Mouse (Mus musculus) myocyte (in vitro differentiated cells): ENCODE data around the gene Zfp423. TPM values are rescaled to one million over a fixed set of nuclear protein-coding genes. Genes with fewer than 3 reads are reported as not detected.
A peak's percentile ranks its signal among the peaks of the same experiment; 100 is the strongest.

Experiments
- H3K27me3 ChIP-seq: one replicate; pipeline ENCODE4 v1.6.1; 2011; ENCODE audit not compliant: control insufficient read depth, insufficient read depth, insufficient read length
- H3K36me3 ChIP-seq: one replicate; pipeline ENCODE4 v1.6.1; 2011; ENCODE audit not compliant: control insufficient read depth, insufficient read depth
- H3K4me2 ChIP-seq: one replicate; pipeline ENCODE4 v1.6.1; 2011; ENCODE audit warnings: low read depth, control low read depth
- H3K4me3 ChIP-seq: one replicate; pipeline ENCODE4 v1.5.1; 2011; ENCODE audit warnings: mild to moderate bottlenecking, control low read depth, moderate library complexity
- H3K79me2 ChIP-seq: one replicate; pipeline ENCODE4 v1.6.1; 2011; ENCODE audit not compliant: control insufficient read depth, insufficient read depth
- H3ac ChIP-seq: one replicate; pipeline ENCODE4 v1.6.1; 2011; ENCODE audit not compliant: control insufficient read depth, insufficient read length
- CEBPB ChIP-seq: IDR thresholded peaks from 2 replicates; pipeline ENCODE4 v1.6.1; 2011; ENCODE audit warnings: mild to moderate bottlenecking, moderate library complexity; ENCODE audit not compliant: poor library complexity, insufficient read depth, severe bottlenecking
- E2F4 ChIP-seq: IDR thresholded peaks from one replicate; pipeline ENCODE4 v1.6.1; 2011; ENCODE audit warnings: mild to moderate bottlenecking, control low read depth, moderate library complexity; ENCODE audit not compliant: insufficient read depth
- MAX ChIP-seq: IDR thresholded peaks from one replicate; pipeline ENCODE4 v1.6.1; 2011; ENCODE audit warnings: low read depth, mild to moderate bottlenecking, control low read depth
- MYOD1 ChIP-seq, 3 experiments: IDR thresholded peaks; one replicate each; pipeline ENCODE4 v1.6.1; 2011; ENCODE audit warnings: control low read depth in 2 of 3, low read depth in 2 of 3, mild to moderate bottlenecking in 2 of 3, moderate library complexity in 1 of 3; ENCODE audit not compliant: insufficient read length in 2 of 3, control insufficient read depth in 1 of 3
- MYOG ChIP-seq, 3 experiments: IDR thresholded peaks; one replicate each; pipeline ENCODE4 v1.6.1; 2011; ENCODE audit warnings: control low read depth in 2 of 3, low read depth in 2 of 3, mild to moderate bottlenecking in 2 of 3; ENCODE audit not compliant: insufficient read length in 2 of 3, control insufficient read depth in 1 of 3, insufficient read depth in 1 of 3
- POLR2A ChIP-seq: IDR thresholded peaks from one replicate; pipeline ENCODE4 v1.6.1; 2011; ENCODE audit warnings: low read depth, mild to moderate bottlenecking, control low read depth, moderate library complexity; ENCODE audit not compliant: insufficient read length
- POLR2AphosphoS2 ChIP-seq: IDR thresholded peaks from one replicate; pipeline ENCODE4 v1.6.1; 2011; ENCODE audit warnings: low read depth, control low read depth; ENCODE audit not compliant: insufficient read length
- REST ChIP-seq: IDR thresholded peaks from one replicate; pipeline ENCODE4 v1.6.1; 2011; ENCODE audit warnings: mild to moderate bottlenecking, control low read depth, moderate library complexity; ENCODE audit not compliant: insufficient read depth, insufficient read length
- SRF ChIP-seq: IDR thresholded peaks from one replicate; pipeline ENCODE4 v1.6.1; 2011; ENCODE audit warnings: low read depth; ENCODE audit not compliant: control insufficient read depth, insufficient read length
- TCF12 ChIP-seq: IDR thresholded peaks from one replicate; pipeline ENCODE4 v1.6.1; 2011; ENCODE audit warnings: mild to moderate bottlenecking, control low read depth; ENCODE audit not compliant: poor library complexity, insufficient read depth, severe bottlenecking
- TCF3 ChIP-seq: IDR thresholded peaks from one replicate; pipeline ENCODE4 v1.6.1; 2011; ENCODE audit warnings: low read depth, control low read depth; ENCODE audit not compliant: insufficient read length
- USF1 ChIP-seq: IDR thresholded peaks from one replicate; pipeline ENCODE4 v1.6.1; 2011; ENCODE audit warnings: low read depth, mild to moderate bottlenecking, control low read depth, moderate library complexity
- polyA plus RNA-seq: library from polyadenylated mRNA; unstranded; fragments of >200 nt; fragmentation: generic; extraction: Trizol; gene quantifications from one replicate; pipeline ENCODE4 v1.2.1, GENCODE M21; 2012; ENCODE audit warnings: missing spikeins

The Zfp423 gene
- 0.04 TPM for polyA plus RNA-seq

DNA sequence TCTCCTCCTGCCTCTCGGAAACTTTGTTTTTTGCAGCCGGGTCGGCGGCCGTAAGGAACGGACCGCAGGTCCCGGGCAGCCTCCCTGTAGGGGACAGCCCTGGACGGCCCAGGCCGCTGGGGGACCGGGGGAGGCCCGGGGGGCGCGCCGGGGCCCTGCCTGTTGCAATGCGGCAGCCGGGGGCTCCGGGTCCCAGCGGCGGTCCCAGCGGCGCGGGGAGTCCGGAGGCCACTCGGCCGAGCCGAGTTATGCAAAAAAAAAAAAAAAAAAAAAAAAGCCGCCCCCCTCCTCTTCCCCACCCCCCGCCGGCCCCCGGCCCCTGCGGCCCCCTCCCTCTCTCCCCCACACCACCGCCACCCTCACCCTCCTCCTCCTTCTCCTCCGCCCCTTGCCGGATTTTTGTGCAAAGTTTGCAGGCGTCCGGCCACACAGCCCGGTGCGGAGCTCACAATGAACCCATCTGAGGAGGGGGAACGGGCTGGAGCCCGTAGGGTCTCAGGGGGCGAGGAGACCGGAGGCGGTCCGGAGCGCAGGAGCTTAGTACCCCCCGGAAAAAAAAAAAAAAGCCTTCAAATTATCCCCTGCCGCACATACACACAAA, at the start of gene Zfp423:
Zfp423 (minus strand) TSS at position 276 of the 601 bp plus-strand sequence.
- Histone ChIP-seq H3K79me2 (no peaks in the 10 kb centered on the region), H3K4me3 (no peak within 1 kb of the TSS), H3ac (peak within 1 kb of the TSS; percentile 52), H3K27me3 (peaks cover 46% of the 10 kb centered on the region), H3K4me2 (peak within 1 kb of the TSS; percentile 71), H3K36me3 (no peaks in the 10 kb centered on the region)
- TF ChIP-seq TCF12 = no peak
- no peak for TF ChIP-seq REST
- TF ChIP-seq USF1 = no peak

DNA sequence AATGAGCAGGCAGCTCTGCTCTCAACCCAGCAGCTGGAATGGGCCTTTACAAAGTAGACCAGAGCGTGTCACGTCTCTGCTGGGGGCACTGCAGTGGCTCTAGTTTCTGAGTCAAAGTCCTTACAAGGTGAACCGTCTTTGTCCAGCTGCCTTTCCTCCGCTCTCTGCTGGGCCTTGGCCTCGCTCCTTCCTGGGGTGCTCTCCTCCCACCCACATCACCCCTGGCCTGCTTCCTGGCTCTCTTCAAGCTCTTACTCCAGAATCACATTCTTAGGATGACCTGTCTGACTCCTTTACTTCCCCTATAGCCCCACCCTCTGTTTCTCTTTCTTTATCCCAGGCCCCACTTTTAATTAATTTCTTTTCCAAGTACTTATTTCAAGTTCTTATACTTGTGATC, 47.4 kb upstream of the Zfp423 start:
- H3ac ChIP-seq = no peak overlapping the region
- H3K79me2 ChIP-seq = no peaks in the 10 kb centered on the region
- H3K4me3 ChIP-seq = no peak overlapping the region

DNA sequence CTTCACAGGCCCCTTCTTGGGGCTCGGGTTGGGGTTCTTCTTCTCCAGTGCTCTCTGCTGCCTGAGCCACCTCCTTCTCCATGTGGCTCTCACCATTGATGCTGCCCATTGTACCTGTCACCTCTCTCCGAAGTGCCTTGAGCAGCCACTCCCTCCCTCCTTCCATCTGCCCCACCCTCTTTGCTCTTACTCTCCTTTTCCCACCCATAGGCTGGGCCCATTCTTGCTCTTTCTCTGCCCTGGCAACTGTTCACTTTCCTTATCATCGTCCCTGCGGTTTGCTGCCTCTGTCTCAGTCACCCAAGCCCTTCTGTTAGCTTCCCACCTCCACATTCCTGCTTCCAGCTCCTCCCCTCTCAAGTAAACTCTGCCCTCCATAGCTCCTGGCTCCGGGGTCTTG, 25.4 kb upstream of the Zfp423 start:
- TF ChIP-seq TCF12 (no peak), TCF3 (no peak), REST (no peak), POLR2A (no peak), SRF (no peak), POLR2AphosphoS2 (no peak), MYOG (IDR thresholded peaks at IDR 0.05; ENCODE audit: control insufficient read depth in 1 of 3, insufficient read depth in 1 of 3, insufficient read length in 2 of 3, low read depth in 2 of 3) (no peak)
- Histone ChIP-seq H3K79me2 (no peaks in the 10 kb centered on the region), H3K27me3 (peaks cover 5% of the 10 kb centered on the region), H3ac (no peak overlapping the region), H3K4me3 (no peak overlapping the region), H3K4me2 (no peak overlapping the region), H3K36me3 (no peaks in the 10 kb centered on the region)

More for the DNA sequence above, 47.4 kb upstream of the Zfp423 start:
- Histone ChIP-seq H3K36me3 (no peaks in the 10 kb centered on the region), H3K4me2 (no peak overlapping the region), H3K27me3 (no peaks in the 10 kb centered on the region)
- no peak for TF ChIP-seq TCF3
- no peak for TF ChIP-seq USF1
- no peak for TF ChIP-seq MAX
- TF ChIP-seq POLR2A = no peak
- no peak for TF ChIP-seq MYOD1 (IDR thresholded peaks at IDR 0.05; ENCODE audit: control insufficient read depth in 1 of 3, insufficient read length in 2 of 3, low read depth in 2 of 3)
- no peak for TF ChIP-seq E2F4

DNA sequence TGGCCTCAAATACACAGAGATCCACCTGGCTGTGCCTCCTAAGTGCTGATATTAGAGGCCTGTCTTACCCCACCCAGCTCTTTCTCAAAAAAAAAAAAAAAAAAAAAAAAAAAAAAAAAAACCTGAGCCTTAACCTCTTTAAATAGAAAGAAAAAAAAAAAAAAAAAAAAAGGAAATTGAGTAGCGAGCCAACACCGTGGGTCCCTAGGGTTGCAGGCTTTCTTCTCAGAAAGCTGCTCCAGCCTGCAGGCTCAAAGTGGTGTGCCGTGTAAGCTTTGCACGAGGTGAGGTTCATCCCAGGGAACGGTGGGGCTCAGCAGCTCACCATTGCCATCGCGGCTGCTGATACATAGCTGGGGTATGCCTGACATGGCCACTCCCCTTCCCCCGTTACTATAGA, 24.6 kb upstream of the Zfp423 start:
- no peak overlapping the region for H3ac ChIP-seq
- no peak for TF ChIP-seq TCF12
- TF ChIP-seq TCF3 = no peak
- no peak for TF ChIP-seq MYOD1 (IDR thresholded peaks at IDR 0.05; ENCODE audit: control insufficient read depth in 1 of 3, insufficient read length in 2 of 3, low read depth in 2 of 3)
- no peak for TF ChIP-seq CEBPB
- TF ChIP-seq E2F4 = no peak
- TF ChIP-seq MAX = no peak
- no peak for TF ChIP-seq MYOG (IDR thresholded peaks at IDR 0.05; ENCODE audit: control insufficient read depth in 1 of 3, insufficient read depth in 1 of 3, insufficient read length in 2 of 3, low read depth in 2 of 3)
- no peak for TF ChIP-seq USF1
- no peak for TF ChIP-seq SRF
- no peak for TF ChIP-seq POLR2AphosphoS2
- TF ChIP-seq POLR2A = no peak
- no peak for TF ChIP-seq REST
- H3K27me3 ChIP-seq = peaks cover 5% of the 10 kb centered on the region
- no peaks in the 10 kb centered on the region for H3K79me2 ChIP-seq
- no peak overlapping the region for H3K4me2 ChIP-seq
- H3K36me3 ChIP-seq = no peaks in the 10 kb centered on the region
- no peak overlapping the region for H3K4me3 ChIP-seq

DNA sequence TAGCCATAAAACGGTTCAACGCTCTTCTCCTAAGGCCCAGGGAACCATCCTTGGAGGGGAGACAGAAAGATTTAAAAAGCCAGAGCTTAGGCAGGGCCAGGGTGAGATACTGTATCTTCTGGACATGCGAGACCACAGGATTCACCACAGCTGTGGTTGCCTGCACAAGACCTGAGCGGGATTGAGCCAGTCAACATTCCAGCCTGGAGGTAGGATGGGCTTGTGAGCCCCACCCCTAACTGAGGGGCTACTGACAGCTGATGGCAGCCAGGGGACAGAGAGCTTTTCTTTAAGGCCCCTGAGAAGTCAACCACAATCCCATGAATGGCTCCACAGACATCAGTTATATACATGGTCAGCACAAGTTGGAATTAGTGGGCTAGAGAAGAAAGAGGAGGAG, 23.5 kb upstream of the Zfp423 start:
- TF ChIP-seq E2F4 (no peak), MYOD1 (IDR thresholded peaks at IDR 0.05; ENCODE audit: control insufficient read depth in 1 of 3, insufficient read length in 2 of 3, low read depth in 2 of 3) (no peak)
- H3ac ChIP-seq = no peak overlapping the region
- peaks cover 5% of the 10 kb centered on the region for H3K27me3 ChIP-seq
- H3K79me2 ChIP-seq = no peaks in the 10 kb centered on the region
- no peak overlapping the region for H3K4me3 ChIP-seq
- H3K36me3 ChIP-seq = no peaks in the 10 kb centered on the region
- no peak overlapping the region for H3K4me2 ChIP-seq

DNA sequence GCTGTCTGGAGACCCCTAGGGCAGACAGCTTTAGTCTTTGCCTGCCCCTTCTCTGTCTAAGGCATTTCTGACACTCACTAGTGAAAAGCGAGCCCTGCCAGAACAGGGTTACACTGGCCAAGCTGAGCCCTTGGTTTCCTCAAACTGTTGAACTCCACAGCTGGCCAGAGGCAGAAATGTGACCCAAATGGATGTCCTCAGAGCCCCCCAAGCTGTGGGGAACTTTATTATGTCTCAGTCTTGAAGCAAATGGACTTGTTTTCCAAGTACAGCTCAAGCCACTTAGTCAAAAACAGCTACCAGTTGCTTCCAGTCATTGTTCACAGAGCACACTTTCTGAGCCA, 16.0 kb upstream of the Zfp423 start:
- TF ChIP-seq REST (no peak), MYOD1 (IDR thresholded peaks at IDR 0.05; ENCODE audit: control insufficient read depth in 1 of 3, insufficient read length in 2 of 3, low read depth in 2 of 3) (no peak), E2F4 (no peak), CEBPB (no peak), POLR2A (no peak), TCF12 (no peak), MAX (no peak), TCF3 (no peak), USF1 (no peak), SRF (no peak), MYOG (IDR thresholded peaks at IDR 0.05; ENCODE audit: control insufficient read depth in 1 of 3, insufficient read depth in 1 of 3, insufficient read length in 2 of 3, low read depth in 2 of 3) (no peak), POLR2AphosphoS2 (no peak)

More for the DNA sequence above, 16.0 kb upstream of the Zfp423 start:
- no peak overlapping the region for H3K4me3 ChIP-seq
- peaks cover 22% of the 10 kb centered on the region for H3K27me3 ChIP-seq
- H3ac ChIP-seq = no peak overlapping the region
- no peaks in the 10 kb centered on the region for H3K36me3 ChIP-seq
- H3K79me2 ChIP-seq = no peaks in the 10 kb centered on the region
- no peak overlapping the region for H3K4me2 ChIP-seq
